Mouse (Mus musculus) activated CD4-positive, CD25-positive, alpha-beta regulatory T cell (primary cell): ENCODE measurements around the gene Cat. TPM values are rescaled to one million over a fixed set of nuclear protein-coding genes. Genes with fewer than 3 reads are reported as not detected.

Experiments used
- polyA plus RNA-seq, 2 experiments: library from polyadenylated mRNA; unstranded; fragments of 100-300 nt; shearing (Covaris generic); gene quantifications; one replicate each; pipeline ENCODE4 v1.2.1; 2017

The Cat gene
- 100 to 1,000 TPM in 1 of 2 experiments, 10 to 100 TPM in 1; 89.0 to 110 TPM for polyA plus RNA-seq

GRCm38 (mm10) chr2:103484617-103485401, at the start of gene Cat:
Gene Cat, minus strand, starts transcription at chr2:103485160.

GRCm38 (mm10) chr2:103411348-103411747, 73.6 kb downstream of the Cat start, which contains the start of gene Elf5:
Gene Elf5, plus strand, starts transcription at chr2:103411688.

Other genes with a start within 250 kb of the Cat start
- under 1 TPM in 1 of 2 experiments, not detected in 1; 0.88 TPM for gene Ehf, start 181.9 kb downstream of the Cat start, polyA plus RNA-seq
- under 1 TPM in 1 of 2 experiments, not detected in 1; 0.26 TPM for gene Elf5, start 73.5 kb downstream of the Cat start, polyA plus RNA-seq
- gene Abtb2, start 81.2 kb upstream of the Cat start, polyA plus RNA-seq = 10 to 100 TPM; 29.1 to 46.4 TPM